Mouse (Mus musculus) G1E (cell line): ENCODE data around the gene Psmd13.

Experiments
- CTCF ChIP-seq: IDR thresholded peaks from 2 replicates; pipeline ENCODE4 v1.5.1; 2012; ENCODE audit warnings: low read depth, low read length, inconsistent platforms, mixed read lengths
- GATA1 ChIP-seq: IDR thresholded peaks from 2 replicates; pipeline ENCODE4 v1.6.1; 2012; ENCODE audit warnings: borderline replicate concordance, low read length, inconsistent platforms, mixed read lengths
- GATA2 ChIP-seq: IDR thresholded peaks from 2 replicates; pipeline ENCODE4 v1.6.1; 2012; ENCODE audit warnings: low read depth, low read length, inconsistent platforms, borderline replicate concordance
- POLR2AphosphoS5 ChIP-seq: IDR thresholded peaks from 2 replicates; pipeline ENCODE4 v1.6.1; 2012; ENCODE audit warnings: low read depth, low read length, inconsistent platforms; ENCODE audit not compliant: insufficient replicate concordance
- TAL1 ChIP-seq: conservative IDR thresholded peaks from 2 replicates; pipeline ENCODE4 v1.6.1; 2012; ENCODE audit warnings: low read depth, low read length, inconsistent platforms, mixed read lengths

DNA sequence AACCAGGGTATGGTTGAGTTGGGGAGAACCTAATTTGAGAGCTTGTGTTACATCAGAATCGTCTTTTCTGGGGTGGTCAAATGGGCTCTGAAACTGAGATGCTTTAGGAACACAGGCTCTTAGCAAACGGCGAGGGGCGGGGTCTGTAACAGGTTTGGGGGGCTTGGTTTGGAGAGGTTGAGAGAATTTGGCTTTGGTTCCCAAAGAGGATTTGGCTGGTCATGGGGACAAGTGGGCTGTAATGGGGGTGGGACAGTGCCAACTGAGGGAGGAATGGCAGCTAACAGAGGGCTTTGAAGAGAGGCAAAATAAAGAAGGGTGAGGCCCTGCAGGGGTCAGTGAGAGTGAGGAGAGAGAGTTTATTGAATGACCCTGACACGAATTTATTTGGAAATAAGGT, 42.2 kb upstream of the Psmd13 start:
- TF ChIP-seq GATA1 (no peak), CTCF (no peak), POLR2AphosphoS5 (no peak), TAL1 (no peak), GATA2 (no peak)
